ENCODE assay signal across 29 mouse cellular contexts in the genomic region with DNA sequence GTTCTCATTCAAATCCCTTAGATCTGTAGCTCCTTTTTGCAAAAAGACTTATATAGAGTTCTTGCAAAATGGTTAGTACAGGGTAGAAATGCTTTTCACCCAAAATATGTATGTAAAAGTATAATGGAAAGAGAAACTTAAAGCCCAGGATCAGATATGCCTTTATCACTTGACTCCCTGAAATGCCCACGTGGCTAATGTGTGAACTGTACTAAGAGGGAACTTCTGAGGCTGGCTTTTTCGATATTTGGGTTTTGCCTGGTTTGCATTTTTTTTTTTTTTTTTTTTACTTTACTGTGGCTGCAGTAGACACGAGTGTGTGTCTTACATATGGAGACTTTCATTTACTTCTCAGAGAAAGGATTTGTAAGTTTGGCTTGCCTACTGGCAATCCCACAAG.
A peak's percentile ranks its signal among the peaks of the same experiment; 100 is the strongest.
DNase-seq lines count a peak whose midpoint lies in the region; ATAC-seq and TF ChIP-seq lines count a peak whose summit lies in the region.
"Had no signal": no experiment of that assay in that cellular context is flagged by ENCODE, and none has a peak within 500 bp of the region (broad histone marks: within the 10 kb centered on the region; RNA-seq: fewer than 3 reads in every experiment).

No protein-coding gene starts in this region.

- no peak for ATAC-seq in lung, embryonic 15.5 days (ENCODE audit: borderline replicate concordance, extremely low read depth, low FRiP score, low TSS enrichment)
- peak; percentile 63 for ATAC-seq in G1E (ENCODE audit: extremely low read depth, insufficient number of reproducible peaks, low FRiP score, poor library complexity, severe bottlenecking)
- no peak for ATAC-seq in liver, embryonic 13.5 days (ENCODE audit: low read depth)
- ATAC-seq in forebrain, embryonic 14.5 days, result no peak
- ATAC-seq: lung, postnatal 0 days had no signal

- H3K4me2 ChIP-seq in lung, embryonic 15.5 days, result no peak overlapping the region
- no peak overlapping the region for H3K4me2 ChIP-seq in liver, embryonic 13.5 days
- H3K4me2 ChIP-seq in forebrain, embryonic 14.5 days (ENCODE audit: low read length), result no peak overlapping the region
- H3K4me2 ChIP-seq: embryonic facial prominence, embryonic 13.5 days; heart, embryonic 11.5 days; hindbrain, embryonic 12.5 days; limb, embryonic 12.5 days; neural tube, embryonic 15.5 days had no signal

- H3K9ac ChIP-seq in lung, embryonic 15.5 days, result no peak overlapping the region
- no peak overlapping the region for H3K9ac ChIP-seq in liver, embryonic 13.5 days
- H3K9ac ChIP-seq in forebrain, embryonic 14.5 days (ENCODE audit: low read length), result no peak overlapping the region
- H3K9ac ChIP-seq: embryonic facial prominence, embryonic 13.5 days; forebrain, postnatal 0 days; hindbrain, embryonic 12.5 days; limb, embryonic 12.5 days; liver, embryonic 14.5 days; neural tube, embryonic 15.5 days had no signal

- H3K4me3 ChIP-seq in lung, embryonic 15.5 days, result no peak overlapping the region
- H3K4me3 ChIP-seq in G1E (ENCODE audit: low read depth, low read length), result no peak overlapping the region
- H3K4me3 ChIP-seq in liver, embryonic 13.5 days (replicated peaks), result no peak overlapping the region
- no peak overlapping the region for H3K4me3 ChIP-seq in forebrain, embryonic 14.5 days (ENCODE audit: low read depth, low read length)
- H3K4me3 ChIP-seq: embryonic facial prominence, embryonic 13.5 days; erythroblast, embryonic 14.5 days; hindbrain, embryonic 12.5 days; limb, embryonic 12.5 days; neural tube, embryonic 15.5 days had no signal

- intact Hi-C loops in left cerebral cortex, postnatal 10 days (cut with DNase I), result no loop called here

- H3K4me1 ChIP-seq in lung, embryonic 15.5 days, result peaks cover 12% of the 10 kb centered on the region
- peaks cover 49% of the 10 kb centered on the region for H3K4me1 ChIP-seq in G1E (ENCODE audit: insufficient read depth, low read depth, low read length)
- peaks cover 80% of the 10 kb centered on the region for H3K4me1 ChIP-seq in liver, embryonic 13.5 days (replicated peaks)
- no peaks in the 10 kb centered on the region for H3K4me1 ChIP-seq in forebrain, embryonic 14.5 days (ENCODE audit: control insufficient read depth, insufficient read depth, low read length)

- peak overlapping the region; percentile 20; the same call in 1 of the 2 replicates for H3K27ac ChIP-seq in lung, embryonic 15.5 days
- H3K27ac ChIP-seq in liver, embryonic 13.5 days, result peak overlapping the region; percentile 90
- no peak overlapping the region for H3K27ac ChIP-seq in forebrain, embryonic 14.5 days (ENCODE audit: low read depth, low read length)
- H3K27ac ChIP-seq: embryonic facial prominence, embryonic 13.5 days; hindbrain, embryonic 12.5 days; limb, embryonic 12.5 days; liver, embryonic 14.5 days; neural tube, embryonic 15.5 days; stomach, postnatal 0 days had no signal

- whole genome bisulfite sequencing in lung, embryonic 15.5 days, result 63% methylated on average over 3 of the region's 3 CpGs
- 20% methylated on average over 3 of the region's 3 CpGs for WGBS in liver, embryonic 13.5 days (ENCODE audit: insufficient replicate concordance)
- WGBS in forebrain, embryonic 14.5 days, result 90% methylated on average over 3 of the region's 3 CpGs

- H3K9me3 ChIP-seq in lung, embryonic 15.5 days, result no peaks in the 10 kb centered on the region
- no peaks in the 10 kb centered on the region for H3K9me3 ChIP-seq in G1E (replicated peaks)
- H3K9me3 ChIP-seq in liver, embryonic 13.5 days (replicated peaks), result no peaks in the 10 kb centered on the region
- no peaks in the 10 kb centered on the region for H3K9me3 ChIP-seq in forebrain, embryonic 14.5 days (replicated peaks; ENCODE audit: control insufficient read depth, low read length)
- H3K9me3 ChIP-seq: embryonic facial prominence, embryonic 13.5 days; hindbrain, embryonic 12.5 days; limb, embryonic 12.5 days; neural tube, embryonic 15.5 days had no signal

- no peak for DNase-seq in lung, adult 18-20 months
- no peak for DNase-seq in G1E (ENCODE audit: low spot score)
- no peak for DNase-seq in liver, embryonic 13.5 days
- no peak for DNase-seq in left cerebral cortex, postnatal 10 days (ENCODE audit: extremely low spot score in 1 of 2, low spot score in 2 of 2)
- no peak for DNase-seq in forebrain, embryonic 14.5 days (ENCODE audit: low spot score)
- DNase-seq in retina, postnatal 1 day, result no peak
- DNase-seq: adrenal gland, adult 2 months; adrenal gland, postnatal 36 days; cerebellum, adult 18-20 months; cerebellum, postnatal 10 days; forebrain, postnatal 0 days; gastrocnemius, postnatal 10 days; heart, postnatal 36 days; kidney, adult 11 months; kidney, postnatal 14 days; layer of hippocampus, adult 9-11 months; lung, postnatal 4 days; midbrain, embryonic 14.5 days; right cerebral cortex, postnatal 25 days had no signal

- 0 out of 2 replicates have a peak, but pooled peaks cover 3% of the 10 kb centered on the region for H3K36me3 ChIP-seq in lung, embryonic 15.5 days
- H3K36me3 ChIP-seq in G1E (replicated peaks), result peaks cover 71% of the 10 kb centered on the region
- peaks cover 11% of the 10 kb centered on the region; the same call in 1 of the 2 replicates for H3K36me3 ChIP-seq in liver, embryonic 13.5 days
- no peaks in the 10 kb centered on the region for H3K36me3 ChIP-seq in forebrain, embryonic 14.5 days (ENCODE audit: control insufficient read depth, insufficient read depth, low read length)
- H3K36me3 ChIP-seq: neural tube, embryonic 15.5 days had no signal

- no peaks in the 10 kb centered on the region for H3K27me3 ChIP-seq in lung, embryonic 15.5 days
- H3K27me3 ChIP-seq in G1E (ENCODE audit: insufficient read depth, low read length), result no peaks in the 10 kb centered on the region
- no peaks in the 10 kb centered on the region for H3K27me3 ChIP-seq in liver, embryonic 13.5 days
- H3K27me3 ChIP-seq in forebrain, embryonic 14.5 days (replicated peaks; ENCODE audit: control insufficient read depth, insufficient read depth, low read length), result no peaks in the 10 kb centered on the region
- H3K27me3 ChIP-seq: embryonic facial prominence, embryonic 13.5 days; hindbrain, embryonic 12.5 days; limb, embryonic 12.5 days; neural tube, embryonic 15.5 days had no signal

- TF ChIP-seq CTCF in G1E (IDR thresholded peaks at IDR 0.05; ENCODE audit: low read depth, low read length), result no peak
